Mouse (Mus musculus): ENCODE data around the gene Fzd10.

- TF ChIP-seq CTCF (IDR thresholded peaks at IDR 0.05; ENCODE audit: borderline replicate concordance, control insufficient read depth, extremely low read depth, insufficient read depth, low read length, poor library complexity) (no peak), POLR2A (IDR thresholded peaks at IDR 0.05; ENCODE audit: control insufficient read depth, extremely low read depth, insufficient read depth, low read length, poor library complexity) (no peak)
Measured at GRCm38 (mm10) chr5:128645720-128646119, 45.1 kb downstream of the Fzd10 start.

All from thymus, adult 2 months (tissue).